Mouse (Mus musculus): Measurements from ENCODE around the gene Ppfia1. TPM values are rescaled to one million over a fixed set of nuclear protein-coding genes. Genes with fewer than 3 reads are reported as not detected.

Gene Ppfia1
- polyA plus RNA-seq, 1 experiment from 2014 or later, result 41.3 TPM

DNA sequence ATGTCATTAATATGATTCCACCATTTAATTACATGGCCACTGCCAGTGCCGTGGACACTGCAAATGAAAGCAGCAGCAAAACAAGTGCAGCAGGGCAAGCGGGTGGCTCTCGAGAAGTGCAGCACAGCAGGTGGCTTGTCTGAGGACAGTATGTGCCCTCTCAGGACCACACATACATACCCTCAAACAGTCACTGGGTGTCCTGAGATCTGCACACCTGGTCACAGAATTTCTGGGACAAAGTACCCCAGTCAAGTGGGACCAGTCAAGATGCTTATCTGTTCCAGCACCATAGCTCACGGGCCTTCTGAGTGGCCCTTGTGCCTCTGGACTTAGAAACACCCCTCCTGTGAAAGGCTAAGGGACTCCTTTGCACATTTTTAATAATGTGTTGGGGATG is 49.6 kb downstream of the Ppfia1 start:
- DNase-seq (ENCODE audit: low spot score) (no peak), ATAC-seq (replicated peaks; ENCODE audit: insufficient number of reproducible peaks, low FRiP score, low TSS enrichment, low read depth) (no peak)
- H3K9ac ChIP-seq (replicated peaks; ENCODE audit: low read length), result no peak overlapping the region
- no peak overlapping the region for H3K27ac ChIP-seq (replicated peaks; ENCODE audit: low read depth, low read length)
- H3K4me3 ChIP-seq (ENCODE audit: low read depth, low read length), result no peak overlapping the region
- H3K27me3 ChIP-seq (ENCODE audit: control insufficient read depth, insufficient read depth, low read length), result no peaks in the 10 kb centered on the region
- H3K4me2 ChIP-seq (ENCODE audit: low read depth, low read length), result no peak overlapping the region
- no peaks in the 10 kb centered on the region for H3K4me1 ChIP-seq (ENCODE audit: control insufficient read depth, insufficient read depth, low read length)
- no peaks in the 10 kb centered on the region for H3K9me3 ChIP-seq (replicated peaks; ENCODE audit: control insufficient read depth, low read length)
- 91% methylated on average over 4 of the region's 4 CpGs for WGBS
- peaks cover 5% of the 10 kb centered on the region for H3K36me3 ChIP-seq (replicated peaks; ENCODE audit: control insufficient read depth, insufficient read depth, low read depth, low read length)

DNA sequence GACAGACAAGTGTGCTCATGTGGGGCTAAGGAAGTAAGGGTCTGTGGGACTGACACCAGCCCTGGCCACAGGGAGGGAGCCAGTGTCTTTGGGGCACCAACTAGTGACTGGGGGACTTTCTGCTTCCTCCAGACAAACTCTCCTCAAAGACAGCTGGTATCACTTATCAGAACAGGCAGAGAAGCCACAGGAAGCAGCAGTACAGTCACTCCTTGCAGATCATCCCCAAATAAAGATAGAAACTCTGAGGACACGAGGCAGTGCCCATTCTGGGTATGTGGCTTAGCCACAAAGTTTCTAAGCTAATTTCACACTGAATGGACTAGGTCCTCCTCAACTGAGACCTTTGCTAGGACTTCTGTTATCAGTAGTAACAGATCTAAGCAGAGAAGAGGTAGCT is 60.6 kb downstream of the Ppfia1 start:
- H3K4me1 ChIP-seq (ENCODE audit: control insufficient read depth, insufficient read depth, low read length), result no peaks in the 10 kb centered on the region
- no peaks in the 10 kb centered on the region for H3K9me3 ChIP-seq (replicated peaks; ENCODE audit: control insufficient read depth, low read length)
- H3K4me2 ChIP-seq (ENCODE audit: low read depth, low read length), result no peak overlapping the region
- H3K27me3 ChIP-seq (ENCODE audit: control insufficient read depth, insufficient read depth, low read length), result no peaks in the 10 kb centered on the region
- no peak overlapping the region for H3K9ac ChIP-seq (replicated peaks; ENCODE audit: low read length)
- peaks cover 6% of the 10 kb centered on the region for H3K36me3 ChIP-seq (replicated peaks; ENCODE audit: control insufficient read depth, insufficient read depth, low read depth, low read length)
- ATAC-seq (replicated peaks; ENCODE audit: insufficient number of reproducible peaks, low FRiP score, low TSS enrichment, low read depth) (no peak), DNase-seq (ENCODE audit: low spot score) (no peak)
- no peak overlapping the region for H3K27ac ChIP-seq (replicated peaks; ENCODE audit: low read depth, low read length)
- 55% methylated on average over 1 of the region's 1 CpGs for WGBS
- no peak overlapping the region for H3K4me3 ChIP-seq (ENCODE audit: low read depth, low read length)

DNA sequence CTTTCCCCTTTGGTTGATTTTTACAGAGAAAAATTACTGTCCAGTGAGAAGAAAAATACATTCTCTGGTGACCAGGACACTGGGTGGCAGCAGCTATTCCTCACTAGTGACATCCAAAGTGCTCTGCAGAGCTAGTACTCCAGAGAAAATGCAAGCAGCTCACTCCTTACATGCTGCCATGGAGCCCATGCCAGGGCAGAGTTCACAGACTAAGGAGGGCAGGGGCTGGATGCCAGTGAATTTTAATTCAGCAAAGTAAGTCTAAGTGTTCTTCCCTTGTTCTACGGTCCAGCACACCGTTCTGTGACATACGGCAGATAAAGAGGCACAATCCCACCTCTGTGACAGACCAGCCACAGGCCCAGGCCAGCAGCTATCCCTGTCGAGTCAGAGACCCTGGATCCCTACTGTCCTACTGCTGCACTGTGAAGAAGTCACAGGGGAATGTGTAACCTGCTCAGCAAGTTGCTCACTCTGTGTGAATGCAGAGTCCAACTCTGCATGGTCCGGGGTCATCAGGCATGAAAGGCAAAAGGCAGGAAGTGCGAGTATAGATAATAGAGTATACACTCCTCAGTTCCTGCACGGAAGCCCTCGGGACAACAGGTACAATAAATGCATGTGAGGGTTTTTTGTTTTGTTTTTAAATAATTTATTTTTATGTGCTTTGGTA is 63.2 kb downstream of the Ppfia1 start:
- no peak for DNase-seq (ENCODE audit: low spot score)
- Histone ChIP-seq H3K9me3 (replicated peaks; ENCODE audit: control insufficient read depth, low read length) (no peaks in the 10 kb centered on the region), H3K9ac (replicated peaks; ENCODE audit: low read length) (no peak overlapping the region), H3K4me3 (ENCODE audit: low read depth, low read length) (no peak overlapping the region), H3K27ac (replicated peaks; ENCODE audit: low read depth, low read length) (no peak overlapping the region), H3K27me3 (ENCODE audit: control insufficient read depth, insufficient read depth, low read length) (no peaks in the 10 kb centered on the region), H3K4me1 (ENCODE audit: control insufficient read depth, insufficient read depth, low read length) (no peaks in the 10 kb centered on the region), H3K4me2 (ENCODE audit: low read depth, low read length) (no peak overlapping the region), H3K36me3 (replicated peaks; ENCODE audit: control insufficient read depth, insufficient read depth, low read depth, low read length) (peaks cover 4% of the 10 kb centered on the region)
- no peak for ATAC-seq (replicated peaks; ENCODE audit: insufficient number of reproducible peaks, low FRiP score, low TSS enrichment, low read depth)
- 91% methylated on average over 8 of the region's 8 CpGs for WGBS

- Histone ChIP-seq H3K36me3 (replicated peaks; ENCODE audit: control insufficient read depth, insufficient read depth, low read depth, low read length) (peaks cover 4% of the 10 kb centered on the region), H3K4me2 (ENCODE audit: low read depth, low read length) (no peak overlapping the region), H3K4me3 (ENCODE audit: low read depth, low read length) (no peak overlapping the region), H3K27me3 (ENCODE audit: control insufficient read depth, insufficient read depth, low read length) (no peaks in the 10 kb centered on the region), H3K27ac (replicated peaks; ENCODE audit: low read depth, low read length) (no peak overlapping the region), H3K9me3 (replicated peaks; ENCODE audit: control insufficient read depth, low read length) (no peaks in the 10 kb centered on the region), H3K9ac (replicated peaks; ENCODE audit: low read length) (no peak overlapping the region), H3K4me1 (ENCODE audit: control insufficient read depth, insufficient read depth, low read length) (no peaks in the 10 kb centered on the region)
- ATAC-seq (replicated peaks; ENCODE audit: insufficient number of reproducible peaks, low FRiP score, low TSS enrichment, low read depth) (no peak), DNase-seq (ENCODE audit: low spot score) (no peak)
- 86% methylated on average over 6 of the region's 6 CpGs for WGBS
These were observed 64.3 kb downstream of the Ppfia1 start for GRCm38 (mm10) chr7:144489067-144489774.

- Histone ChIP-seq H3K27ac (replicated peaks; ENCODE audit: low read depth, low read length) (no peak overlapping the region), H3K36me3 (replicated peaks; ENCODE audit: control insufficient read depth, insufficient read depth, low read depth, low read length) (peaks cover 11% of the 10 kb centered on the region), H3K9ac (replicated peaks; ENCODE audit: low read length) (no peak overlapping the region), H3K4me2 (ENCODE audit: low read depth, low read length) (no peak overlapping the region), H3K4me1 (ENCODE audit: control insufficient read depth, insufficient read depth, low read length) (no peaks in the 10 kb centered on the region), H3K9me3 (replicated peaks; ENCODE audit: control insufficient read depth, low read length) (no peaks in the 10 kb centered on the region), H3K27me3 (ENCODE audit: control insufficient read depth, insufficient read depth, low read length) (no peaks in the 10 kb centered on the region), H3K4me3 (ENCODE audit: low read depth, low read length) (no peak overlapping the region)
- no peak for ATAC-seq (replicated peaks; ENCODE audit: insufficient number of reproducible peaks, low FRiP score, low TSS enrichment, low read depth)
- no peak for DNase-seq (ENCODE audit: low spot score)
These were observed 73.2 kb downstream of the Ppfia1 start for GRCm38 (mm10) chr7:144480314-144480713.

- no peak overlapping the region for H3K4me3 ChIP-seq (ENCODE audit: low read depth, low read length)
- H3K9me3 ChIP-seq (replicated peaks; ENCODE audit: control insufficient read depth, low read length), result no peaks in the 10 kb centered on the region
- H3K4me1 ChIP-seq (ENCODE audit: control insufficient read depth, insufficient read depth, low read length), result no peaks in the 10 kb centered on the region
- ATAC-seq (replicated peaks; ENCODE audit: insufficient number of reproducible peaks, low FRiP score, low TSS enrichment, low read depth) (no peak), DNase-seq (ENCODE audit: low spot score) (no peak)
- H3K4me2 ChIP-seq (ENCODE audit: low read depth, low read length), result no peak overlapping the region
- H3K9ac ChIP-seq (replicated peaks; ENCODE audit: low read length), result no peak overlapping the region
- H3K36me3 ChIP-seq (replicated peaks; ENCODE audit: control insufficient read depth, insufficient read depth, low read depth, low read length), result peaks cover 11% of the 10 kb centered on the region
- no peak overlapping the region for H3K27ac ChIP-seq (replicated peaks; ENCODE audit: low read depth, low read length)
- H3K27me3 ChIP-seq (ENCODE audit: control insufficient read depth, insufficient read depth, low read length), result no peaks in the 10 kb centered on the region
- 100% methylated on average over 1 of the region's 1 CpGs for WGBS
These were observed 74.0 kb downstream of the Ppfia1 start for GRCm38 (mm10) chr7:144479569-144479968.

DNA sequence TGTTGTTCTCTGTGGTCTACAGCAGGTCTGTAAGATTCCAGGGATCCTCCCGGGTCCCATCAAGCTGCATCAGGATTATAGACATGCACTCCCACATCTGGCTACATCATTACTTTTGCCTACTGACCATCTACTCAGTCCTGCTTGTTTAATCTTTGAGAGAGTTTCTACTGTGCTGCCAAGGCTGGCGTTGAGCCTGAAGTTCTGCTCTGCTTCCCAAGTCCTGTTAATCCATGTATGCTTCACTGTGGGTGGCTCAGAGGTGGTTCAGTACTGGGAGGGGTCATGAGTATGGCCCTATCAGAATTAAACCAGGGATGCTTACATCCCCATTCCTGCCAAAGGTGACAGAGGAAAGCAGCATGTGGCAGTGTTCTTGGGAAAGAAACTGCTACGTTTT is 77.8 kb downstream of the Ppfia1 start:
- H3K9me3 ChIP-seq (replicated peaks; ENCODE audit: control insufficient read depth, low read length), result no peaks in the 10 kb centered on the region
- no peaks in the 10 kb centered on the region for H3K27me3 ChIP-seq (ENCODE audit: control insufficient read depth, insufficient read depth, low read length)
- 88% methylated on average over 3 of the region's 3 CpGs for WGBS
- H3K36me3 ChIP-seq (replicated peaks; ENCODE audit: control insufficient read depth, insufficient read depth, low read depth, low read length), result peaks cover 6% of the 10 kb centered on the region
- H3K27ac ChIP-seq (replicated peaks; ENCODE audit: low read depth, low read length), result no peak overlapping the region
- no peaks in the 10 kb centered on the region for H3K4me1 ChIP-seq (ENCODE audit: control insufficient read depth, insufficient read depth, low read length)
- H3K4me3 ChIP-seq (ENCODE audit: low read depth, low read length), result no peak overlapping the region
- ATAC-seq (replicated peaks; ENCODE audit: insufficient number of reproducible peaks, low FRiP score, low TSS enrichment, low read depth), result no peak
- no peak overlapping the region for H3K9ac ChIP-seq (replicated peaks; ENCODE audit: low read length)
- H3K4me2 ChIP-seq (ENCODE audit: low read depth, low read length), result no peak overlapping the region
- DNase-seq (ENCODE audit: low spot score), result no peak

GRCm38 (mm10) chr7:144473486-144473885 is 80.0 kb downstream of the Ppfia1 start:
- 77% methylated on average over 4 of the region's 4 CpGs for WGBS

More at GRCm38 (mm10) chr7:144473486-144473885, 80.0 kb downstream of the Ppfia1 start:
- H3K27me3 ChIP-seq (ENCODE audit: control insufficient read depth, insufficient read depth, low read length), result no peaks in the 10 kb centered on the region
- no peak overlapping the region for H3K9ac ChIP-seq (replicated peaks; ENCODE audit: low read length)
- H3K36me3 ChIP-seq (replicated peaks; ENCODE audit: control insufficient read depth, insufficient read depth, low read depth, low read length), result peaks cover 6% of the 10 kb centered on the region
- no peak overlapping the region for H3K4me2 ChIP-seq (ENCODE audit: low read depth, low read length)
- no peak for DNase-seq (ENCODE audit: low spot score)
- no peaks in the 10 kb centered on the region for H3K9me3 ChIP-seq (replicated peaks; ENCODE audit: control insufficient read depth, low read length)
- H3K27ac ChIP-seq (replicated peaks; ENCODE audit: low read depth, low read length), result no peak overlapping the region
- peaks cover 5% of the 10 kb centered on the region; the same call in 1 of the 2 replicates for H3K4me1 ChIP-seq (ENCODE audit: control insufficient read depth, insufficient read depth, low read length)
- H3K4me3 ChIP-seq (ENCODE audit: low read depth, low read length), result no peak overlapping the region
- no peak for ATAC-seq (replicated peaks; ENCODE audit: insufficient number of reproducible peaks, low FRiP score, low TSS enrichment, low read depth)

Data from embryonic facial prominence, embryonic 11.5 days (tissue).